Mouse (Mus musculus) kidney, embryonic 16.5 days (tissue): ENCODE measurements at regions not wholly inside any gene's neighbourhood (a gene's known extent, or its start where the extent isn't known, plus 50 kb on each side); places are given as distances from the start of the nearest gene placed in this dataset.

Experiments
- ATAC-seq: fragments of 200-750 bp; cut with Nextera tagmentation; 2 replicates; pipeline ENCODE4 v1.8.0; 2017; ENCODE audit warnings: moderate TSS enrichment; ENCODE audit not compliant: low FRiP score, low TSS enrichment
- H3K27ac ChIP-seq: fragments of 300-500 bp; sonication (generic); 2 replicates; pipeline ENCODE4 v1.5.1; 2014; ENCODE audit warnings: low read length
- H3K27me3 ChIP-seq: fragments of 300-500 bp; sonication (generic); 2 replicates; pipeline ENCODE4 v1.6.1; 2014; ENCODE audit warnings: low read length, control low read depth, mixed read lengths; ENCODE audit not compliant: insufficient read depth
- H3K36me3 ChIP-seq: fragments of 300-500 bp; sonication (generic); 2 replicates; pipeline ENCODE4 v1.6.1; 2014; ENCODE audit warnings: low read length, control low read depth, mixed read lengths; ENCODE audit not compliant: insufficient read depth
- H3K4me1 ChIP-seq: fragments of 300-500 bp; sonication (generic); 2 replicates; pipeline ENCODE4 v1.6.1; 2014; ENCODE audit warnings: low read length, control low read depth, mixed read lengths; ENCODE audit not compliant: insufficient read depth
- H3K4me2 ChIP-seq: fragments of 300-500 bp; sonication (generic); replicated peaks from 2 replicates; pipeline ENCODE4 v1.6.1; 2014; ENCODE audit warnings: low read depth, low read length
- H3K4me3 ChIP-seq: fragments of 300-500 bp; sonication (generic); 2 replicates; pipeline ENCODE4 v1.5.1; 2014; ENCODE audit warnings: mild to moderate bottlenecking, low read length
- H3K9ac ChIP-seq: fragments of 300-500 bp; sonication (generic); replicated peaks from 2 replicates; pipeline ENCODE4 v1.6.1; 2014; ENCODE audit warnings: low read length
- H3K9me3 ChIP-seq: fragments of 300-500 bp; sonication (generic); 2 replicates; pipeline ENCODE4 v1.6.1; 2016; ENCODE audit warnings: low read length, control low read depth
- WGBS: fragments of 180-500 bp; shearing (Covaris S2); extraction: QIAGEN DNeasy Blood & Tissue Kit; methylation state at CpG from one replicate; pipeline ENCODE4 v1.1.7; 2014; 5-methylcytosine and 5-hydroxymethylcytosine counted together

- H3K4me2 ChIP-seq: no peak overlapping the region
- WGBS: 90% methylated on average over 3 of the region's 3 CpGs
- no peaks in the 10 kb centered on the region for H3K36me3 ChIP-seq
- no peak for ATAC-seq
- no peak overlapping the region for H3K27ac ChIP-seq
- no peaks in the 10 kb centered on the region for H3K4me1 ChIP-seq
- H3K9ac ChIP-seq: no peak overlapping the region
- H3K9me3 ChIP-seq: no peaks in the 10 kb centered on the region
- no peaks in the 10 kb centered on the region for H3K27me3 ChIP-seq
- H3K4me3 ChIP-seq: no peak overlapping the region
Observed at GRCm38 (mm10) chr19:27021930-27022329, 136.2 kb downstream of the Gm815 start.

GRCm38 (mm10) chr19:27022917-27023316 is 137.2 kb downstream of the Gm815 start:
- Histone ChIP-seq H3K4me1 (no peaks in the 10 kb centered on the region), H3K4me3 (no peak overlapping the region), H3K27me3 (no peaks in the 10 kb centered on the region), H3K9me3 (no peaks in the 10 kb centered on the region), H3K4me2 (no peak overlapping the region), H3K27ac (no peak overlapping the region), H3K36me3 (no peaks in the 10 kb centered on the region), H3K9ac (no peak overlapping the region)
- ATAC-seq: no peak
- 84% methylated on average over 5 of the region's 5 CpGs for WGBS

GRCm38 (mm10) chr19:27028834-27029233 is 143.2 kb downstream of the Gm815 start:
- Histone ChIP-seq H3K36me3 (no peaks in the 10 kb centered on the region), H3K9me3 (no peaks in the 10 kb centered on the region), H3K4me2 (no peak overlapping the region), H3K27ac (no peak overlapping the region), H3K4me1 (no peaks in the 10 kb centered on the region), H3K27me3 (no peaks in the 10 kb centered on the region), H3K9ac (no peak overlapping the region), H3K4me3 (no peak overlapping the region)
- ATAC-seq: no peak
- 68% methylated on average over 1 of the region's 1 CpGs for WGBS

- WGBS: 40% methylated on average over 7 of the region's 7 CpGs
- Histone ChIP-seq H3K4me1 (no peaks in the 10 kb centered on the region), H3K27ac (no peak overlapping the region), H3K9ac (no peak overlapping the region), H3K36me3 (no peaks in the 10 kb centered on the region), H3K4me2 (no peak overlapping the region), H3K4me3 (no peak overlapping the region), H3K9me3 (no peaks in the 10 kb centered on the region), H3K27me3 (no peaks in the 10 kb centered on the region)
- no peak; the same call in 1 of the 2 replicates for ATAC-seq
Observed at GRCm38 (mm10) chr19:27031030-27031700, 145.5 kb downstream of the Gm815 start.

- Histone ChIP-seq H3K4me2 (no peak overlapping the region), H3K9me3 (no peaks in the 10 kb centered on the region), H3K4me1 (peaks cover 2% of the 10 kb centered on the region), H3K27me3 (no peaks in the 10 kb centered on the region), H3K36me3 (no peaks in the 10 kb centered on the region), H3K9ac (no peak overlapping the region), H3K27ac (no peak overlapping the region; the same call in 1 of the 2 replicates), H3K4me3 (no peak overlapping the region)
- ATAC-seq: peak; percentile 87; the same call in 1 of the 2 replicates
- WGBS: 53% methylated on average over 5 of the region's 5 CpGs
Observed at GRCm38 (mm10) chr19:27032621-27033020, 146.9 kb downstream of the Gm815 start.

- peak; percentile 54; the same call in 1 of the 2 replicates for ATAC-seq
- WGBS: 13% methylated on average over 3 of the region's 3 CpGs
- Histone ChIP-seq H3K36me3 (no peaks in the 10 kb centered on the region), H3K4me2 (no peak overlapping the region), H3K9me3 (no peaks in the 10 kb centered on the region), H3K4me3 (no peak overlapping the region), H3K9ac (no peak overlapping the region), H3K27ac (peak overlapping the region; percentile 67), H3K4me1 (peaks cover 12% of the 10 kb centered on the region), H3K27me3 (no peaks in the 10 kb centered on the region)
Observed at GRCm38 (mm10) chr19:27038298-27038697, 152.6 kb downstream of the Gm815 start.

GRCm38 (mm10) chr19:27040321-27041025 is 154.8 kb downstream of the Gm815 start:
- Histone ChIP-seq H3K27me3 (no peaks in the 10 kb centered on the region), H3K4me2 (no peak overlapping the region), H3K4me1 (peaks cover 12% of the 10 kb centered on the region), H3K27ac (no peak overlapping the region), H3K9ac (no peak overlapping the region), H3K4me3 (no peak overlapping the region), H3K36me3 (no peaks in the 10 kb centered on the region), H3K9me3 (no peaks in the 10 kb centered on the region)
- ATAC-seq: no peak
- WGBS: 58% methylated on average over 3 of the region's 3 CpGs

- peak; percentile 69 for ATAC-seq
- 47% methylated on average over 12 of the region's 12 CpGs for WGBS
Observed at GRCm38 (mm10) chr19:27066449-27067181, 149.7 kb upstream of the Vldlr start.

GRCm38 (mm10) chr19:27073281-27073680 is 143.0 kb upstream of the Vldlr start:
- WGBS: 92% methylated on average over 3 of the region's 3 CpGs
- no peak overlapping the region for H3K9ac ChIP-seq
- H3K36me3 ChIP-seq: no peaks in the 10 kb centered on the region
- H3K9me3 ChIP-seq: no peaks in the 10 kb centered on the region
- no peak for ATAC-seq
- no peaks in the 10 kb centered on the region for H3K27me3 ChIP-seq
- no peaks in the 10 kb centered on the region for H3K4me1 ChIP-seq
- H3K4me2 ChIP-seq: no peak overlapping the region
- H3K27ac ChIP-seq: no peak overlapping the region
- no peak overlapping the region for H3K4me3 ChIP-seq

More at GRCm38 (mm10) chr19:27066449-27067181, 149.7 kb upstream of the Vldlr start:
- Histone ChIP-seq H3K36me3 (no peaks in the 10 kb centered on the region), H3K4me3 (no peak overlapping the region), H3K27me3 (no peaks in the 10 kb centered on the region), H3K9ac (no peak overlapping the region), H3K9me3 (no peaks in the 10 kb centered on the region), H3K4me1 (peaks cover 9% of the 10 kb centered on the region), H3K27ac (0 out of 2 replicates have a peak overlapping the region, but pooled peaks have one; percentile 14), H3K4me2 (no peak overlapping the region)
